Mouse (Mus musculus) megakaryocyte, embryonic 14.5 days (primary cell): ENCODE data around the gene Mt4. TPM values are rescaled to one million over a fixed set of nuclear protein-coding genes. Genes with fewer than 3 reads are reported as not detected.
A peak's percentile ranks its signal among the peaks of the same experiment; 100 is the strongest.

Source experiments
- H3K27me3 ChIP-seq: replicated peaks from 2 replicates; pipeline ENCODE3; 2012; ENCODE audit warnings: inconsistent platforms
- H3K36me3 ChIP-seq: replicated peaks from 2 replicates; pipeline ENCODE3; 2012; ENCODE audit warnings: low read length, inconsistent platforms, mixed read lengths
- H3K4me1 ChIP-seq: 2 replicates; pipeline ENCODE4 v1.6.1; 2012; ENCODE audit warnings: inconsistent platforms
- H3K4me3 ChIP-seq: replicated peaks from 2 replicates; pipeline ENCODE3; 2012; ENCODE audit warnings: moderate library complexity, mild to moderate bottlenecking, inconsistent platforms
- H3K9me3 ChIP-seq: 2 replicates; pipeline ENCODE4 v1.6.1; 2012; ENCODE audit warnings: inconsistent platforms
- FLI1 ChIP-seq: IDR thresholded peaks from 2 replicates; pipeline ENCODE4 v1.6.1; 2012; ENCODE audit warnings: low read length, inconsistent platforms, mixed read lengths
- GATA1 ChIP-seq: IDR thresholded peaks from 3 replicates; pipeline ENCODE4 v1.6.1; 2012; ENCODE audit warnings: mixed read lengths, low read length, inconsistent platforms, borderline replicate concordance
- polyA plus RNA-seq: library from polyadenylated mRNA; stranded (reverse); fragments of >175 nt; gene quantifications from 2 replicates; pipeline ENCODE4 v1.2.3, GENCODE M21; 2012; ENCODE audit warnings: low replicate concordance; ENCODE audit not compliant: insufficient read depth

The Mt4 gene
- polyA plus RNA-seq, 1 experiment = not detected

- Histone ChIP-seq H3K4me1 (peaks cover 73% of the 10 kb centered on the region), H3K36me3 (no peaks in the 10 kb centered on the region), H3K27me3 (peaks cover 33% of the 10 kb centered on the region), H3K4me3 (peak overlapping the region; percentile 54), H3K9me3 (no peaks in the 10 kb centered on the region)
- TF ChIP-seq FLI1 (no peak), GATA1 (no peak)
Observed at GRCm38 (mm10) chr8:94187290-94188002, 50.4 kb downstream of the Mt4 start.

Other genes with a start within 250 kb of the Mt4 start
- 37.6 and 51.7 TPM in 2 replicates for gene Amfr, start 124.4 kb upstream of the Mt4 start, polyA plus RNA-seq
- gene Nudt21, start 100.2 kb upstream of the Mt4 start, polyA plus RNA-seq = 185 and 240 TPM in 2 replicates
- 2.8 TPM in 1 of 2 replicates, not detected in the other for gene Ogfod1, start 100.0 kb upstream of the Mt4 start, polyA plus RNA-seq
- gene Bbs2, start 38.3 kb upstream of the Mt4 start, polyA plus RNA-seq = 0.30 and 0.71 TPM in 2 replicates
- gene Mt3, start 15.4 kb downstream of the Mt4 start, polyA plus RNA-seq = not detected in 2 replicates
- 368 and 523 TPM in 2 replicates for gene Mt2, start 35.5 kb downstream of the Mt4 start, polyA plus RNA-seq
- 627 and 878 TPM in 2 replicates for gene Mt1, start 41.9 kb downstream of the Mt4 start, polyA plus RNA-seq
- 3.1 and 3.3 TPM in 2 replicates for gene Nup93, start 77.4 kb downstream of the Mt4 start, polyA plus RNA-seq
- not detected in 2 replicates for gene Slc12a3, start 192.0 kb downstream of the Mt4 start, polyA plus RNA-seq
- 188 and 443 TPM in 2 replicates for gene Herpud1, start 249.2 kb downstream of the Mt4 start, polyA plus RNA-seq